Mouse (Mus musculus): ENCODE data around the gene Wdfy2.

DNA sequence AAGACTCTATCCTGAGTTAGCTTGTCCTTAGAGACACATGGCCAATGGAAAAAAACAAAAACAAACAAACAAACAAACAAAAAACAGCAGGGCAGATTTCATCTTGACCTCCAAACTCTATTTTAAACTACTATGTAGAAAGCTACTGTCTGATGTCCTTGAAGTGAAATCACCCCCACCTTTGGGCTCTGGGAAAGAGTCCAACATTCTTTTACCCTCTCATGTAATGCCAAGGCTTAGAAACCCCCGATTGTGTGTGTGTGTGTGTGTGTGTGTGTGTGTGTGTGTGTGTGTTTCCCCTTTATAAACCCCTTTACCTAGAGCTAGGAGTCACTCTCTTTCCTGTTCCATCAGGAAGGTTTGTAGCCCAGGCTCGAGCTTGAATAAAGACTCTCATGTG, 165.1 kb downstream of the Wdfy2 start:
- TF ChIP-seq CTCF (IDR thresholded peaks at IDR 0.05 in 2 of 3, conservative IDR thresholded peaks at IDR 0.05 in 1 of 3; ENCODE audit: control insufficient read depth in 1 of 3, insufficient read depth in 1 of 3, low read depth in 2 of 3, low read length in 3 of 3, poor library complexity in 1 of 3, severe bottlenecking in 1 of 3) (no peak), NELFE (IDR thresholded peaks at IDR 0.05; ENCODE audit: low read depth, low read length) (no peak), POLR2A (IDR thresholded peaks at IDR 0.05; ENCODE audit: control insufficient read depth in 1 of 2, insufficient read depth in 1 of 2, low read depth in 1 of 2, low read length in 2 of 2, poor library complexity in 1 of 2) (no peak), RCOR1 (IDR thresholded peaks at IDR 0.05; ENCODE audit: low read depth, low read length) (no peak), MXI1 (IDR thresholded peaks at IDR 0.05; ENCODE audit: low read depth, low read length) (no peak), TCF12 (IDR thresholded peaks at IDR 0.05; ENCODE audit: low read depth, low read length) (no peak), JUND (IDR thresholded peaks at IDR 0.05; ENCODE audit: low read depth, low read length) (no peak), GATA1 (IDR thresholded peaks at IDR 0.05; ENCODE audit: low read depth, low read length) (no peak), POLR2AphosphoS5 (IDR thresholded peaks at IDR 0.05; ENCODE audit: borderline replicate concordance, low read depth, low read length) (no peak)

Measured in MEL (cell line).